Mouse (Mus musculus): ENCODE results near the gene Zg16.
A peak's percentile ranks its signal among the peaks of the same experiment; 100 is the strongest.
"Not testable (repeated sequence)": the region's sequence is repeated elsewhere in the genome, so short reads cannot be mapped to it uniquely, and the experiment has no call there.

The Zg16 gene

DNA sequence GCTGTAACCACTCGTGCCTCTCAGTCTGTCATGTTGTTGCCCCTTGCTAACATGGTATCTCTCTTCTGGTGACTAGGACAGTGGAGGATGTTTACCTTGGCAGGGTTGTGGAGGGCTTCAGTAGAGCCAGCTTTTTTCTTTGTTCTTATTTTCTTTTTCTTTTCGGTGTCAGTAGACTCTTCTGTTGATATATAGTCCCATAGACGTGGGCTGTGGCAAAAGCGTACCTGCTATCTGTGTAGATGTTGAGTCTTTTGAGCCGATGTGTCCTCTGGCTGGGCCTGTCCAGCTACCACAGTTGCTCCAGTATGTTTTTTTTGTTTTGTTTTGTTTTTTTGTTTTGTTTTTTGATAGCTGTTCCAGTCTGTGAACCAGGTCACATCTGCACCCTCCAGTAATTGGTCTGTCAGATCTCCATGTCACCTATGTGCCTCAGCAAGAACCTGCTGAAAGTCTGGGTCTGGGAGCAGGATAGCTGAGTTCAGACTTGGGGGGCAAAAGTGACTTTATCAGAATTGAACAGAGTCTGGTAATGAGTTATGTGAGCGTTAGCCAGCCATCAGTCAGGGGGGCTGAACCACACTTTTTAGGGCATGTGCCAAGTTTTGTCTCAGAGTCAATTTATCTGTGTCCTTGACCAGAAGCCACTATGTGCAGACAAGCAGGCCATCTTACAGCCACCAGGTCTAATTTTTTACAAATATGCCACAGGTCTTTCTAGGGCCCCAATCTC is at the start of gene Zg16:
TSS of gene Zg16 (minus strand) at position 51 of the 733 bp plus-strand sequence.
- DNase-seq (ENCODE audit: low read depth, low spot score) = not testable (repeated sequence)

DNA sequence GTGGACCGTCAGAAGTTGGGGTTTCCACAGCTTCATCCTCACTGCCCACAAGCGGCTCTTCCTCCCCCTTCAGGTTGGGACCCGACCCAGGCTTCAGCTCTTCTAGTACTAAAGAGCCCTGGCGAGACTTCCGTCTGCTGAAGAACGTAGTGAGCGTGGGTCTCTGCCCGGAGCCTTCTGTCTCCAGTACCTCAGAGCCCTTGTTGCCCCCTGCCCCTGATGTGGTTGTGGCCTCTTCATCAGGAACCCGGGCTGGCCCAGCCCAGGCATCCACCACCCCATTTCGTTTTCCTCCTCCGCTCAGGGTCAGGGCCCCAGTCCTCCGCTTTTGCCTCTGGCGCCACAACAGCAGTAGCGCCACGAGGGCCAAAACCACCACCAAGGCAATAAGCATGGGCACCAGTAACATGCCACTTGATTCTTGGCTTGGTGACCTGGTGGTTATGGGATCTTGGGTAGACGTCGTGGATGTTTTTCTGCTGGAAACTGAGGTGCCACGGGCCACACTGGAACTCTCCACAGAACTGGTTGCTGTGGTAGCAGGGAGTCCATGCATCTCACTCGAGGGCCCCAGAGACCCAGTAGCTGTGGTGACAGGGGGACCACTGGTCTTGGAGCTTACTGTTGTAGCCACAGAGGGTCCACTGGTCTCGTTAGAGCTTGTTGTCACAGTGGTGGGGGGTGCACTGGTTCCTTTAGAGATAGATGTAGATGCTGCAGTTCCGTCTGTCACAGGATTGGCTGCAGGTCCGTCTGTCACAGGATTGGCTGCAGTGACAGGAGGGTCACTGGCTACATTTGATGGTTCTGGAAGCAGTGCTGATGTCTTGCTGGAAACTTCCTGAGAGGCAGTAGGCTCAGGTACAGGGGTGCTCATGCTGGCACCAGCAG is 49.3 kb upstream of the Zg16 start:
- no peak for DNase-seq (ENCODE audit: low read depth, low spot score)

DNA sequence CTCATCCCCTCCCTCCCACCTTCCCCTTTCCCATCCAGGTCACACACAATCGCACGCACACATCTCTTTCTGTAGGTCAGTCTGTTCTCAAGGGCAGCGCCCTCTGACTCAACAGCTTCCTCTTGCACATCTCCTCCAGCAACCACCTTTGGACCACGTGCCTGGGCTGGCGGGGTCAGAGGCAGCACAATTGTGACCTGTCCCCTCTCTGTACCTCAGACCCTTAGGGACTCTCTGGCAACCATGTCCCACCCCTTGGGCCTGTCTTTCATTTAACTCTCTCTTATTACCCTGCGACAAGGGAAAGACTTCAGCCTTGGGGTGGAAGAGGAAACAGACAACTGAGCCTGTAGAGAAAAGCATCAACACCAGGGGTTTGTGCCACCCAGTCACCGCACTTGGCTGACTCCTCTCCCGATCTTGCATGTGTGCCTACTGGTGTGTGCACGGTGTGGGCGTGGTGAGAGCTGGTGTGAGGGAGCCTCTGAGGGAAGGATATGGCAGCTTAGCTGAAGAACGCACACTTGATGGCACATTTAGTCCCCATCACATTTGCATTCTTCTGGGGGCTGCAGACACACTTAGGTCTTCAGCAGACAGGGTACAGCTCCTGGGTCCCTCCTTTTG is 47.8 kb upstream of the Zg16 start:
- no peak for DNase-seq (ENCODE audit: low read depth, low spot score)

DNA sequence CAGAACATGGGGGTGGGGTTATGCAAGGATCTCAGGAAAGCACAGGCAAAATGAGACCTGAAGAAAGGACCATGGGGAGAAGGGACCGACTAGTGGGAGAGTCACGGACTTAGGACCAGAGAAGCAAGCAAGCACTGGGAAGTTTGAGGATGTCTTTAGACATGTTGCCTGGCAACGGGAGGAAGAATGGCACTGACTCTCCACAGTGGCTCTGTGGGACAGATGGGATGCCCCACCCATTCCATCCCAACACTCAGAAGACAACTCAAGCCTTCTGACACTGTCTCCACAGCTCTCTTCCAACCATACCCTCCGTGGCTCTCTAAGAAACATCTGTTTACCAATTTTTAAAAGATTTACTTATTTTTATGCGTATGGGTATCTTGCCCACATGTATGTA is 46.0 kb upstream of the Zg16 start:
- no peak for DNase-seq (ENCODE audit: low read depth, low spot score)

DNA sequence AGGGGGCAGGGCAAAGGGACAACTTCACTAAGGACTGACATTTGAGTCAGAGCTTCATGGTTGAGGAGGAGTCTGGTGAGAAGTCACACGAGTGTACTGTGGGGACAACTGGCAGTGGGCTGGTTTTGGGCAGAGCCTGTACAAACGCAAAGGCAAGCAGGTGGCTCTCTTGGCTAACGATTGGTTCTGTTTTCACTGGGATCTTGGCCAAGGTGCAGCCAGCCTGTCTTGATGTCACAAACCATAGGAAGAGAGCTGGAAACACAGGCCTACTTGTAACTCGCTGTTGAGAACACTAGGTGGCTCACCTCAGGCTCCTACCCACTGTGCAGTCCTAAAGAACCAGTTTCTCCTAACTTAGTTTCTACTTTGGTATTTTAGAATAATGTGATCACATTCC is 42.5 kb upstream of the Zg16 start:
- no peak for DNase-seq (ENCODE audit: low read depth, low spot score)

DNA sequence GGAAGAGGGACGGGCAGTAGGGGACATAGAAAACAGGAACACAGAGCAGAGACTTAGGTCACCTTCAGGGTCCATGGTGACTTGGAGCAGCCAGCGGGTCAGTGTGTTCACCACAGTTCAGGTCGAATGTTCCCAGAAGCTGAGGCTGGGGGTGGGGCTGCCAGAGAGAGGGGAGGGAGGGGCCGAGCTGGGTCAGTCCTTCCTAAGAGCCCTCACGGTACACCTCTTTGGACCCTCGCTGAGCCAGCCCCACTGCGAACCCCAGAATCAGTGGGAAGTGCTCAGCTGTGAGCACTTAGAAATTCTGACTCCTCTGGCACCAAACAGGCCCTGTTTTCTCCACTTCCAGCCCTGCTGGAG is 34.8 kb upstream of the Zg16 start, which contains the start of gene Qprt:
TSS of gene Qprt (minus strand) at position 316 of the 360 bp plus-strand sequence.
- no peak for DNase-seq (ENCODE audit: low read depth, low spot score)

DNA sequence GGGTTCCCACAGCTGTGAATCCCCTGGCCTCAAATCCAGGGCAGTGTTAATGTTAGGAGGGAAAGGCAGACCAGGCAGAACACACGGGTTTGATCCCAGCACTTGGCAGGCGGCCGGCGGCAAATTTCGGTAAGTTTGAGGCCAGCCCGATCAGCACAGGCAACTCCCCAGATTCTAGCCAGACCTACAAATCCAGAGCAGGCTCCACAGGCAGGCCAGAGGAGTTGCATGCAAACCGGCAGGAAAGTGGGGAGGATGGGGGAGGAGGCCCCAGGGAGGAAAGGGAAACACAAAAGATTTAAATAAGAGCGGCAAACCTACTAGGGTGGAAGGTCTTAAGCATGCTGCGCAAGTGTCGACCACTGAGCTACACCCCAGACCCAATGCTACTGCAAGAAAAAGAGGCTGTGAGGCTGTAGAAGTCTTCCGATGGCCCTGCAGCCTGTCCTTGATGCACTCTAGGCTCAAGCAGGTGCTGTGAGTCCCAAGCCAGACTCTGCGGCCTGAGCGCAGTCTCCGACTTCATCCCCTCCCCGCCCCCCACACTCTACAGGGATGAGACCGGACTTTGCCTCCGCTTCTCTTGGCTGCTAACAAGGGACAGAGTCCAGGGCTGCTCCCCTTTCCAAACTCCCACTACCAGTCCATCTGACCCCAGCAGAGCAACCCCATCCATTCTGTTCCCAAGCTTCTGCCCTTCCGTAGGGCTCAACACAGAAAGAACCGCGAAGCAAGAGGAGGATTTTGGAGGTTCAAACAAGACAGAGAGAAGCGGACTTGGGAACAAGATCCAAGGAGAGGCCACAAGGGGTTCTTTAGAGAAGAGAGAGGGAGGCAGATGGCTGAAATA is 34.2 kb upstream of the Zg16 start:
- DNase-seq (ENCODE audit: low read depth, low spot score) = no peak

DNA sequence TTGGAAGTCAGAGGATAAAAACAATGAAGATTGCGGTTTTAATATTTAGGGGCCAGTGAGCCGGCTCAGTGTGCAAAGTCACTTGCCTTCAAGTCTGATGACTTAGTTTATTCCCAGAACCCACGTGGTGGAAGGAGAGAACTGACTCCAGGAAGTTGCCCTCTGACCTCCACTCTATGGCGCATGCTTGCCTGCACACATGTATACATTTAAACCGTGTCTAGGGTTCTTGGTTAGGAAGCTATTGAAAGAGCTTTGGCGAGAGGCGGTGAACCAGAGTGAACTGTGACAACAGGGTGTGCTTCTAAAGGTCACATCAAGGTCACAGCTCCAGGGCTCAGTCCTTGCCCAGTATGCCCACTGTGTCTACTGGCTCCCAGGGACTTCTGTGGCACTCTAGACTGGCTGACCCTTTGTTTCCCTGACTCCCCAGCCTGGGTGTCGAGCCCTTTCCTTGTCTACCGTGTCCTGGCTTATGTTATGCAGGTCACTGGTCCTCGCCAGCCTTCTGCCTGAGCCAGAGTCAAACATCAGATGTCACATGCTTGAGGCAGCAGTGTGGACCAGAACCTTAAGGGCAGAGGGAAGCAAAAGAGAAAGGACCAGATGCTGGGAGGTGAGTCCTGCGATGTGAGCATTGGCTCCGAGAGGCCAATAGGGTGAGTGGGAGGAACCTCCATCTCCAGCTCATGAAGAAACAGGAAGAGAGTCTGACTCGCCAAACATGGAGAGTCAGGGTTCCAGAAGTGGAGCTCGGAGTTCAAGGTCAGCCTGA is 31.7 kb upstream of the Zg16 start:
- no peak for DNase-seq (ENCODE audit: low read depth, low spot score)

DNA sequence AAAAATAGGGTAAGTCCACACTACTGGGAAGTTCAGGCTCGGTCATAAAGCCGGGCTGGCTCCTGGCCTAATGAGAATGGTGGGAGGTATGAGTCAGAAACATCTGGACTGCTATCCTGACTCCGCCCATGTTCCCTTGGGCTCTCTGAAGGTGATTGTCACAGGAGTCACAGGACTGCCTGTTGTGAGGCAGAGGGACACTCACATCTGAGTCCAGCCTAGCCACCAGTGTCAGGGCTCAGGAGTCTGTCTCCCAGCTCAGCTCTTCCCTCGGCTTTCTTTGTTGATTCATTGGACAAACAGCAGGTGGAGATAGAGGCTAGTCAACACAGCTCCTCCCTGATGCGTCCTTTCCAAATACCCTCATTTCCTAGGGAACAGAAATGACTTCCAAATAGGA is 30.8 kb upstream of the Zg16 start:
- DNase-seq (ENCODE audit: low read depth, low spot score) = no peak

DNA sequence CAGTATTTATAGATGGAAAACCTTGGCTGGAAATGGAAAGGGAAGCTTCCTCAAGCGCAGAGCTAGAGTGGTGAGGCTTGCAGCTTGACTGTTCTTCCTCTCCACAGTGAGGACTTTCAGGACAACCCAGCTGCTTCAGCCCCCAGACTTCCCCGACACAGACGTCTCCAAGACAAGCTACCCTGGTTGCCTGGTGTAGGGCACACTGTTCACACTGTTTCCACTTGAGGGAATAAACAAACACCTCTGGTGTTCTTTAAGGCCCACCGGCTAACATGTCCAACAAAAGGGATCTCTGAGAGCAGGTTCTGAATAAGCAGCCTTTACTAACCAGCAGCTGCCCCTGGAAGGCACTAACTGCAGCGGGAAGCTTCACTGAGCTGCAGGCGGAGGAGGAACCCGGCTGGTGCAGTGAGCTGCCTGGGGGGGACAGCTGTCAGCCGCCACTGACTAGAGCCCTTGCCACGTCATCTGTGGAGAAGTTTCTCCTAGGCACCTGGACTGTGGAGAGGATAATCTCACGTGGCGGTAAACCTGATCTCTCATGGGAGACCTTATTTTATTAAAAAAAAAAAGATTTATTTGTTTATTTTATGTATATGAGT is 29.3 kb upstream of the Zg16 start:
- DNase-seq (ENCODE audit: low read depth, low spot score) = no peak

DNA sequence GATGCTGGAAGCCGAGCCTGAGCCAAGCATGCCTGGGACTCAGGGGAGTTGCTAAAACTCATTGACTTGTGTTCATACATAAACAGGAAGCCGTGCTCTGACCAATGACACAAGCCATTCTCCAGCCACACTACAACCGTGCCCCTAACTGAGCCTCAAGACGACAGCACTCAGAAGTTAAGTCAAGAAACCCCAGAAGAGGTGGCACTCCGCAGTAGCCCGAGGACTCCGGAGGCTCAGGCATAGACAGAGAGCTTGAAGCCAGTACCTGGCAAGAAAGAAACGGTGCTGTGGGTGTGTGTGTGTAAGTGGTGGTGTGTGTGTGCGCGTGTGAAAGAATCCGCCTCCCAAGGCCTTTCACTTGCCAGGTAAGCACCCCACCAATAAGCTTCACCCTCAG is 27.8 kb upstream of the Zg16 start:
- no peak for DNase-seq (ENCODE audit: low read depth, low spot score)

DNA sequence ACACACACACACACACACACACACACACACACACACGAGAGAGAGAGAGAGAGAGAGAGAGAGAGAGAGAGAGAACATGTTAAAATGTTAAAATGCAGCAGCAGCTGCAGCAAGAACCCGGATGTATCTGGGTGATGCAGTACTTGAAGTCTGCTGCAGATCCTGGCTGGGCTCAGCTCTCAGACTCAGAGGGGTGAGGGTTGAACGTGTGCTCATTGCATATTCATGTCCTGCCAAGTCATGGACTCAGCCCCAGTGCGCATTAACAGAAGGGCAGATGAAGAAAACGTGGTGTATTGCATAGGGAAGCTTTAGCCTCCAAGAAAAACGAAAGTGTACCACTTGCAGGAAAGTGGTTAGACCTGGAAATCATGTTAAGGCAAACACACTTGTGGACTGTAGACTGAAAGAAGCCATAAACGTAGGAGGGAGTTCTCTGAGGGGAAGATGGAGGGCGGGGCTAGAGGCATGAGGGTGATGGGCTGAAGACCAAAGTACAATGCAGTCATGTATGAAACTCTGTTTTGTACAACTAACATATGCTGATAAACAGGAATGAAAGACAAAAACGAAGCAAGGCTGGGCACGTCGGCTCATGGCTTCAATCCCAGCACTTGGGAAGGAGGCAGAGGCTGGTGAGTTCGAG is 26.6 kb upstream of the Zg16 start:
- DNase-seq (ENCODE audit: low read depth, low spot score) = no peak

DNA sequence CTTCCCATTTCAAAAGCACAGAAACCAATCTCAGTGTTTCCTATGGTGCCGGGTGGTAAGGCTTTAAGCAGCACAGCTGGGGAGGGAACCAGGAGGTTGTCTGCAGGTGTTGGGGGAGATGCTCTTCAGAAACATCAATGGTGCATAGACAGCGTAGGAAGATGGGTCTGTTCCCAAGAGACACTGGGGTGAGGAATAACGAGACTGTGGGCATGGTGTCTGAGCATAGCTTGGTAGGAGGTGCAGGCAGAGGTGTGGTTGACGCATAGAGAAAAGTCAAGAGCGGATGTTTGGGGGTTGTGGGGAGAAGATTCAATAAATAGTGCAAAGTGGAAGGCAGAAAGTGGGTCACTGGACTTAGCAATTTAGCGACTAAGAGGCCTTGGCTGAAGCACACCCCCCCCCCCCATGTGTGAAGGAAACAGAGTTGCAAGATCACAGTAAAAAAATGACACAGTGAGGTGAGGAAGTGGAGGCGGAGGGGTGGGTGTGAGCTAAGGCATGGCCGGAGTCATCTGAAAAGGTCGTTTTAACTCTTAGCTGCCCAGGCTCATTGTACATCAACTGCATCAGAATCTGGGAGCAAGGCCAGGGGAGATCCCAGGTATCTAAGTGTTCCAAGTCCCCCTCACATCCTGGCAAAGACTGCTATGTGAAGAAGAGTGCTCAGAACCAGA is 25.9 kb upstream of the Zg16 start:
- DNase-seq (ENCODE audit: low read depth, low spot score) = no peak

DNA sequence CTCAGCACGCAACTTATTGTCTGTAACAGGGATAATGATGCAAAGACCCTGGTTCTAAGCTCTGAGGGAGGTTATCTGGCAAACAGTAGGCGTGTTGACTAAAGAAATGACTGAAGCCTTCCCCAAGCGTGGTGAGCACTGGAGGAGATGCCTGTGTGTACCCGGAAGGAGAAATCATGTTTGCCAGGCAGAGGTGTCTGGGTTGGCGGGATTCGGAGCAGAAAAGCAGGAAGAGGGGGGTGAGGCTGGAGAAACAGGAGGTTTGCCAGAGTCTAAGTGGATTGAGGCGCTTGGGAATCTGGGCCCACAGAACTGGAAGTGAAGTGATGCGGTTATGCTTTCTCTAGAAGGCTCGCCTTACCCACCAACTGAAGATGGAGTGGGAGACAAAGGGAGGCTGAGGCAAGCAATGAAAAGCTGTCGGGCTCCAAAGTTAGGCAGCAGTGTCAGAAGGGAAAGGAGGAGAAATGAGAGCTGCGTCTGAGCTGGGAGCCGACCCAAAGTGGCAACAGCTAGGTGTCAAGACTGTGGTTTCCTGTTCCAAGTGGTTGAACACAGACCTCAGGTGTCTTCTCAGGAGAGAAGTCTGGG is 25.2 kb upstream of the Zg16 start:
- DNase-seq (ENCODE audit: low read depth, low spot score) = no peak

DNA sequence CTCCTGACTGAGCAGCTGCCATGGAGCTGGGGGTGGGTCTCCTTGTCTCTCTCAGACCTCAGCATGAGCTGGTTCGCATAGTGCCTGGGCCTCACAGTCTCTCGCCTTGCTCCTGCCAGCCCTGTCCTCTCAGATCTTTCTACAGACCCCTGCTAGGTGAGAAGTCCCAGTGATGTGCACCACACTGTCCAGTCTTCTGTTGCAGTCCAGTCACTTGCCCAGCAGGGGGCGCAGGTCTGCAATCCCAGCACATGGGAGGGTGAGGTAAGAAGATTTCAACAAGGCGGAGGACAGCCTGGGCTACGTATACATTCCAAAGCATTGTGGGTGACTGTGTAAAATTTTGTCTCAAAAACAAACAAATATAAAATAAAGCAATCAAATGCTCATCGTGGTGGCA is 24.3 kb upstream of the Zg16 start:
- DNase-seq (ENCODE audit: low read depth, low spot score) = peak; percentile 70

DNA sequence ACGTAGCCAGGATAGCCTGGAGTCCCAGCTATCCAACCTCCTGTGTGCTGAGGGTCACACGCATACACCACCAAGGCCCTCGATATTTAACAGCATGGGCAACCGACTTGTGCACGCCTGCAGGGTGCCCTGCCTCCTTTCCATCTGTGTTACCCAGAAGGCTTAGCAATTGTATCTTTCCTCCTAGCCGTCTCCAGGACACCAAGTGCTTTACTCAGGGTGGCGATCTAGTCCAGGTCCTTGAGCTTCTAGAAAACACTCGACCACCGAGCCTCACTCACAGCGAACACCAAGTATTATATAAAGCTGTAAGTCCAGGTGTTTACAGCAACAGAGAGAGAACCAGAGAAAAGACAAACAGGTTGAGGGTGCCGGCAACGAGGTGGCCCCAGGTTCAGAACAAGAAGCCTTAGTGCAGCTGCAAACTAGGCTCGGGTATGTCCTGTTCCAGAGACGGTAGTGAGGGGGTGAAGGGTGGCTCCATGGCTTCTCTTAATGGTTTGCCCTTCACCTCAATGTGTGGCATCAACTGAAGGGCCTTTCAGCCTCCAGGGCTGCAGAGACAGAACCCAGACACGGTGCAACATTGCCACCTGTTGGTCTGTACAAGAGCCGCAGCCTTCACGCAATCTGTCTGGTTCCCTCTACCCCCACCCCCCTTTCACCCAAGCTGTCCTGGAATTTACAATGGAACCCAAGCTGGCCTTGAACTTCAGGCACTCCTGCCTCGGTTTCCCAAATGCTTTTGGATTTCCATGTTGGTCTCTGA is 23.3 kb upstream of the Zg16 start:
- no peak for DNase-seq (ENCODE audit: low read depth, low spot score)

DNA sequence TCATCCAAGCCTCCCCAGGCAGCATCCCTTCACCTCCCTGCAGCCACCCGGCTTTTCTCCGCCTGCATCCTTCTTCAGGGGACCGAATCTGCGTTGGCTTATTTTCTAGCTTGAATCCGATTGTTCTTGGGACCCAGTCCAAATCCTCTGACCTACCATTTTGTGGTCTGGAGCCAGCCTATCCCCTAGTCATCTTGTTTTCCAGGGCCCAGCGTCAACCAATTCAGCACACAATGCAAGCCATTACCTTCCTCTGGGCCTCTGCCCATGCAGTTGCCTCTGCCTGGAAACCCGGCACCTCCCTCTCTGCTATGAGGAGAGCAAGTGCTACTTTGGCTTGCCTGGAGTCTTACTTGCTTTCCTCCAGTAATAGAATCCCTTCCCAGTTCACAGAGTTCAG is 18.4 kb upstream of the Zg16 start:
- no peak for DNase-seq (ENCODE audit: low read depth, low spot score)

Data from WW6 (cell line).